Mouse (Mus musculus) bone marrow, adult 2 months (tissue): Measurements from ENCODE around the gene Itga5.

Experiments used
- CTCF ChIP-seq: fragments of 200-500 bp; IDR thresholded peaks from 2 replicates; pipeline ENCODE4 v1.5.1; 2011; ENCODE audit warnings: low read length, control low read depth; ENCODE audit not compliant: control insufficient read depth, insufficient read depth
- POLR2A ChIP-seq: fragments of 200-500 bp; IDR thresholded peaks from 2 replicates; pipeline ENCODE4 v1.6.1; 2011; ENCODE audit warnings: low read depth, mild to moderate bottlenecking, control low read depth, low read length, borderline replicate concordance; ENCODE audit not compliant: control insufficient read depth

DNA sequence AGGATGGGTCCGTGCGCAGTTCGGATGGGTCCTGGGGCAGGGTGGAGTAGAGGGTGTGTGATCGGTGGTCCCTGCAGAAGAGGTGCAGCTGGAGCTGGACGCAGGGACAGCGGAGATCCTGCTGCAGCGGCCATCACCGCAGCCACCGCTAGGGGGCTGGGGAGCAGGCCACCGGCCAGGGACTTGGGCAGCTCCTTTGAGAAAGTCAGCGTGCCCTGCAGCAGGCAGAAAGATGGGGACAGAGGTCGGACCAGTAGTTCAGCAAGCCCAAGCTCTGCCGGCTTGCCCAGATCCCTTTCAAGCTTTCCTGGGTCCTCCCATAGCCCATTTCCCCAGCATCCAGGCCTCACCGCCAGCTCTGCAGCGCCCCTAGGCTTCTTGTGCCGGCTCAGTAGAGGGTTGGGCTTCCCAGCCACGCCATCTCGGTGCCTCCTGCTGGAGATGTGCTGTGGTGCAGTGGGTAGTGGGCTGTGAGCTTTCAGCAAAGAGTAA is 51.5 kb downstream of the Itga5 start:
- TF ChIP-seq CTCF (peak; percentile 64; the same call in 1 of the 2 replicates), POLR2A (no peak)
